Mouse (Mus musculus) embryo, embryonic 10 days (tissue): ENCODE measurements around the gene Cdh23.

Experiments used
- DNase-seq: peaks from one replicate; pipeline ENCODE4 v3.0.0-alpha.2; 2015; ENCODE audit warnings: low spot score

Gene Cdh23

GRCm38 (mm10) chr10:60481381-60481780 is 214.9 kb downstream of the Cdh23 start:
- no peak for DNase-seq

- DNase-seq, result no peak
Observed at GRCm38 (mm10) chr10:60474549-60474948, 221.7 kb downstream of the Cdh23 start.

- peak; percentile 43 for DNase-seq
Observed at GRCm38 (mm10) chr10:60473782-60474322, 222.4 kb downstream of the Cdh23 start.

GRCm38 (mm10) chr10:60467752-60468151 is 228.5 kb downstream of the Cdh23 start:
- no peak for DNase-seq

GRCm38 (mm10) chr10:60463953-60464647 is 232.2 kb downstream of the Cdh23 start:
- no peak for DNase-seq

GRCm38 (mm10) chr10:60456662-60457397 is 239.5 kb downstream of the Cdh23 start:
- no peak for DNase-seq

- no peak for DNase-seq
Observed at GRCm38 (mm10) chr10:60455193-60455592, 241.1 kb downstream of the Cdh23 start.

- DNase-seq, result no peak
Observed at GRCm38 (mm10) chr10:60447186-60447585, 249.1 kb downstream of the Cdh23 start.

- peak; percentile 95 for DNase-seq
Observed at GRCm38 (mm10) chr10:60445031-60445593, 251.2 kb downstream of the Cdh23 start.

GRCm38 (mm10) chr10:60443078-60443477 is 253.2 kb downstream of the Cdh23 start:
- DNase-seq, result no peak

- DNase-seq, result no peak
Observed at GRCm38 (mm10) chr10:60442321-60442720, 254.0 kb downstream of the Cdh23 start.

GRCm38 (mm10) chr10:60432679-60433078 is 263.6 kb downstream of the Cdh23 start:
- DNase-seq, result no peak

GRCm38 (mm10) chr10:60430591-60430990 is 265.7 kb downstream of the Cdh23 start:
- DNase-seq, result no peak

- DNase-seq, result no peak
Observed at GRCm38 (mm10) chr10:60430001-60430400, 266.3 kb downstream of the Cdh23 start.

GRCm38 (mm10) chr10:60422756-60423155 is 273.5 kb downstream of the Cdh23 start:
- DNase-seq, result no peak

GRCm38 (mm10) chr10:60419624-60420023 is 276.7 kb downstream of the Cdh23 start:
- no peak for DNase-seq

- DNase-seq, result peak; percentile 79
Observed at GRCm38 (mm10) chr10:60418137-60418536, 278.2 kb downstream of the Cdh23 start.

GRCm38 (mm10) chr10:60417041-60417440 is 279.2 kb downstream of the Cdh23 start:
- no peak for DNase-seq

- DNase-seq, result no peak
Observed at GRCm38 (mm10) chr10:60413756-60414155, 282.5 kb downstream of the Cdh23 start.

- DNase-seq, result peak; percentile 40
Observed at GRCm38 (mm10) chr10:60411794-60412193, 284.5 kb downstream of the Cdh23 start.

- peak; percentile 83 for DNase-seq
Observed at GRCm38 (mm10) chr10:60407831-60408230, 288.5 kb downstream of the Cdh23 start.

GRCm38 (mm10) chr10:60405460-60406177 is 290.7 kb downstream of the Cdh23 start:
- no peak for DNase-seq
